Mouse (Mus musculus) hindbrain, embryonic 16.5 days (tissue): ENCODE results near the gene Jrkl. TPM values are rescaled to one million over a fixed set of nuclear protein-coding genes. Genes with fewer than 3 reads are reported as not detected.

Source experiments
- ATAC-seq: fragments of 200-750 bp; cut with Nextera tagmentation; 2 replicates; pipeline ENCODE4 v1.8.0; 2017; ENCODE audit warnings: moderate TSS enrichment, moderate library complexity
- H3K27ac ChIP-seq: fragments of 300-500 bp; sonication (generic); 2 replicates; pipeline ENCODE4 v1.5.1; 2014; ENCODE audit warnings: low read depth, mild to moderate bottlenecking, control low read depth, low read length, moderate library complexity
- H3K27me3 ChIP-seq: fragments of 300-500 bp; sonication (generic); replicated peaks from 2 replicates; pipeline ENCODE4 v1.6.1; 2014; ENCODE audit warnings: low read length; ENCODE audit not compliant: control insufficient read depth, insufficient read depth
- H3K36me3 ChIP-seq: fragments of 300-500 bp; sonication (generic); 2 replicates; pipeline ENCODE4 v1.6.1; 2014; ENCODE audit warnings: mild to moderate bottlenecking, low read length, moderate library complexity, mixed read lengths; ENCODE audit not compliant: control insufficient read depth, insufficient read depth
- H3K4me1 ChIP-seq: fragments of 300-500 bp; sonication (generic); 2 replicates; pipeline ENCODE4 v1.6.1; 2014; ENCODE audit warnings: low read depth, low read length; ENCODE audit not compliant: control insufficient read depth, insufficient read depth
- H3K4me2 ChIP-seq: fragments of 300-500 bp; sonication (generic); 2 replicates; pipeline ENCODE4 v1.6.1; 2014; ENCODE audit warnings: mild to moderate bottlenecking, low read length, control low read depth, moderate library complexity
- H3K4me3 ChIP-seq: fragments of 300-500 bp; sonication (generic); 2 replicates; pipeline ENCODE4 v1.5.1; 2014; ENCODE audit warnings: mild to moderate bottlenecking, low read length, control low read depth, moderate library complexity
- H3K9ac ChIP-seq: fragments of 300-500 bp; sonication (generic); 2 replicates; pipeline ENCODE4 v1.6.1; 2014; ENCODE audit warnings: low read depth, mild to moderate bottlenecking, control low read depth, low read length, moderate library complexity
- H3K9me3 ChIP-seq: fragments of 300-500 bp; sonication (generic); 2 replicates; pipeline ENCODE4 v1.6.1; 2014; ENCODE audit warnings: mild to moderate bottlenecking, low read length, moderate library complexity; ENCODE audit not compliant: control insufficient read depth
- WGBS: fragments of 180-500 bp; shearing (Covaris S2); extraction: QIAGEN DNeasy Blood & Tissue Kit; methylation state at CpG from one replicate; pipeline ENCODE4 v1.1.7; 2014; 5-methylcytosine and 5-hydroxymethylcytosine counted together
- polyA plus RNA-seq: library from polyadenylated mRNA; unstranded; fragments of >200 nt; fragmentation: Nextera tagmentation; extraction: Ambion mirVana; gene quantifications from 2 replicates; pipeline ENCODE4 v1.2.1, GENCODE M21; 2015

Gene Jrkl
- polyA plus RNA-seq = 8.6 and 9.8 TPM in 2 replicates

GRCm38 (mm10) chr9:13245481-13245880 is at the start of gene Jrkl:
TSS of gene Jrkl (minus strand) at chr9:13245829.
- Histone ChIP-seq H3K4me2 (peak within 1 kb of the TSS; percentile 59), H3K36me3 (no peaks in the 10 kb centered on the region), H3K9me3 (no peaks in the 10 kb centered on the region), H3K9ac (peak within 1 kb of the TSS; percentile 59), H3K27ac (peak within 1 kb of the TSS; percentile 69), H3K27me3 (no peaks in the 10 kb centered on the region), H3K4me1 (peaks cover 13% of the 10 kb centered on the region), H3K4me3 (peak within 1 kb of the TSS; percentile 75)
- WGBS = 6% methylated on average over 10 of the region's 10 CpGs
- ATAC-seq = no peak

- Histone ChIP-seq H3K4me2 (no peak overlapping the region), H3K4me3 (no peak overlapping the region), H3K27ac (no peak overlapping the region), H3K36me3 (no peaks in the 10 kb centered on the region), H3K27me3 (no peaks in the 10 kb centered on the region), H3K9me3 (no peaks in the 10 kb centered on the region), H3K4me1 (no peaks in the 10 kb centered on the region), H3K9ac (no peak overlapping the region)
- 77% methylated on average over 2 of the region's 2 CpGs for WGBS
- ATAC-seq = no peak
Observed at GRCm38 (mm10) chr9:13287482-13287881, 41.9 kb upstream of the Jrkl start.

GRCm38 (mm10) chr9:13273219-13273618 is 27.6 kb upstream of the Jrkl start:
- Histone ChIP-seq H3K27ac (no peak overlapping the region), H3K4me1 (no peaks in the 10 kb centered on the region), H3K4me2 (no peak overlapping the region), H3K9ac (no peak overlapping the region), H3K4me3 (no peak overlapping the region), H3K9me3 (no peaks in the 10 kb centered on the region), H3K27me3 (no peaks in the 10 kb centered on the region), H3K36me3 (no peaks in the 10 kb centered on the region)
- WGBS = 92% methylated on average over 1 of the region's 1 CpGs
- ATAC-seq = no peak

GRCm38 (mm10) chr9:13260980-13261379 is 15.4 kb upstream of the Jrkl start:
- H3K4me2 ChIP-seq = no peak overlapping the region
- H3K27ac ChIP-seq = no peak overlapping the region
- no peaks in the 10 kb centered on the region for H3K4me1 ChIP-seq
- ATAC-seq = no peak
- no peak overlapping the region for H3K4me3 ChIP-seq
- no peaks in the 10 kb centered on the region for H3K9me3 ChIP-seq
- 92% methylated on average over 3 of the region's 3 CpGs for WGBS
- H3K36me3 ChIP-seq = no peaks in the 10 kb centered on the region
- no peaks in the 10 kb centered on the region for H3K27me3 ChIP-seq
- no peak overlapping the region for H3K9ac ChIP-seq

GRCm38 (mm10) chr9:13258173-13258572 is 12.5 kb upstream of the Jrkl start:
- 93% methylated on average over 2 of the region's 2 CpGs for WGBS
- ATAC-seq = no peak
- H3K27me3 ChIP-seq = no peaks in the 10 kb centered on the region

DNA sequence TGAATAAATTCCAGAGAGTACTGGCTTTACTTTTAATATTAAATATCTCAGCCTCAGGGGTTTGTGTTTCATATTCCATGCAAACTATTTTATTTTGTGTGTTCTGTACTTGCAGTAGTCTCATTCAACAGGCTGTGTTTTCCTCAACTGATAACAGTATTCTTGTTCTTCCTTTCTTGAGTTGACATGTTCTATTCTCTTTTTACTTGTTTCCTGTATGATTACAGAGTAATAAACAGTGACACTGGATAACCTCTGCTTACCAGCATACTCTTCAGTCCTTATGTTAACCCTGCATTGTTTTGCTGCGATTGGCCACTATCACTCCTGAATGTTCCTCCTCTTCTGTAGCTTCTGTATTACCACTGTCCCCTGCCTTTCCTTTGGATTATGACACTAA is 11.1 kb upstream of the Jrkl start:
- no peak overlapping the region for H3K4me2 ChIP-seq
- H3K4me1 ChIP-seq = no peaks in the 10 kb centered on the region
- no peak for ATAC-seq
- no peak overlapping the region for H3K9ac ChIP-seq
- no peak overlapping the region for H3K27ac ChIP-seq
- peaks cover 3% of the 10 kb centered on the region; the same call in 1 of the 2 replicates for H3K36me3 ChIP-seq
- no peaks in the 10 kb centered on the region for H3K9me3 ChIP-seq
- no peak overlapping the region for H3K4me3 ChIP-seq
- 100% methylated on average over 1 of the region's 1 CpGs for WGBS
- H3K27me3 ChIP-seq = no peaks in the 10 kb centered on the region

More at GRCm38 (mm10) chr9:13258173-13258572, 12.5 kb upstream of the Jrkl start:
- no peak overlapping the region for H3K4me3 ChIP-seq
- H3K9me3 ChIP-seq = no peaks in the 10 kb centered on the region
- no peak overlapping the region for H3K4me2 ChIP-seq
- no peaks in the 10 kb centered on the region for H3K4me1 ChIP-seq
- H3K27ac ChIP-seq = no peak overlapping the region
- H3K36me3 ChIP-seq = no peaks in the 10 kb centered on the region
- no peak overlapping the region for H3K9ac ChIP-seq

DNA sequence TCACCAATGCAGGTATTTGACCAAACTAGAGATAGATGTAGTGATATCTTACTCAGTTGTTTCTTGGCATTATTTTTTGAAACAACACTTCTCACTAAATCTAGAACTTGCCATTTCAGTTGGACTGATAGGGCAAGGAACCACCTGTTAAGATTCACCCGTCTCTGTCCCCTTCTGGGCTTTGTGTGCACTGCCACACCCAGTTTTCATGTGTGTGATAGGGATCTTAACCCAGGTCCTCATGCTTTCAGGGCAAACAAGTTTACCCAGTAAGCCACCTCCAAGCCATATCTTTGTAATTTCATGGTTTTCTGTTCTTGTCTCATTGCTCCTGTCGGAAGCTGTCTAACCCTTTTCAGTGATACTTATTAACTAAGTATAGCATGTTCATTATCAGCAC is 5.6 kb upstream of the Jrkl start:
- Histone ChIP-seq H3K27me3 (no peaks in the 10 kb centered on the region), H3K36me3 (peaks cover 3% of the 10 kb centered on the region; the same call in 1 of the 2 replicates), H3K4me1 (no peaks in the 10 kb centered on the region; the same call in 1 of the 2 replicates), H3K9ac (no peak overlapping the region), H3K27ac (no peak overlapping the region), H3K4me2 (no peak overlapping the region), H3K4me3 (no peak overlapping the region), H3K9me3 (no peaks in the 10 kb centered on the region)
- 78% methylated on average over 2 of the region's 2 CpGs for WGBS
- ATAC-seq = no peak

- no peak for ATAC-seq
- H3K9ac ChIP-seq = no peak overlapping the region
- H3K4me1 ChIP-seq = peaks cover 13% of the 10 kb centered on the region
- H3K36me3 ChIP-seq = peaks cover 3% of the 10 kb centered on the region; the same call in 1 of the 2 replicates
- H3K27ac ChIP-seq = no peak overlapping the region
- WGBS = 90% methylated on average over 4 of the region's 4 CpGs
- H3K4me2 ChIP-seq = no peak overlapping the region; the same call in 1 of the 2 replicates
- H3K4me3 ChIP-seq = no peak overlapping the region
- H3K27me3 ChIP-seq = no peaks in the 10 kb centered on the region
- no peaks in the 10 kb centered on the region for H3K9me3 ChIP-seq
Observed at GRCm38 (mm10) chr9:13248104-13248503, 2.5 kb upstream of the Jrkl start.

- H3K27me3 ChIP-seq = no peaks in the 10 kb centered on the region
- peak within 1 kb of the TSS; percentile 89 for H3K27ac ChIP-seq
- ATAC-seq = peak; percentile 97
- peak within 1 kb of the TSS; percentile 75 for H3K4me3 ChIP-seq
- H3K4me2 ChIP-seq = peak within 1 kb of the TSS; percentile 81
- 1% methylated on average over 35 of the region's 39 CpGs for WGBS
- no peaks in the 10 kb centered on the region for H3K36me3 ChIP-seq
- peak within 1 kb of the TSS; percentile 84 for H3K9ac ChIP-seq
- no peaks in the 10 kb centered on the region for H3K9me3 ChIP-seq
- H3K4me1 ChIP-seq = peaks cover 13% of the 10 kb centered on the region
Observed at GRCm38 (mm10) chr9:13246815-13247638, 1.4 kb upstream of the Jrkl start, which contains the start of gene Ccdc82. TSS of gene Ccdc82 (plus strand) at chr9:13246955.
